Mouse (Mus musculus): ENCODE data around the gene Mmgt2. TPM values are rescaled to one million over a fixed set of nuclear protein-coding genes. Genes with fewer than 3 reads are reported as not detected.
A peak's percentile ranks its signal among the peaks of the same experiment; 100 is the strongest.

Gene Mmgt2
- polyA plus RNA-seq (2014; fragmentation: Nextera tagmentation; extraction: Ambion mirVana) = 38.8 and 43.5 TPM in 2 replicates

DNA sequence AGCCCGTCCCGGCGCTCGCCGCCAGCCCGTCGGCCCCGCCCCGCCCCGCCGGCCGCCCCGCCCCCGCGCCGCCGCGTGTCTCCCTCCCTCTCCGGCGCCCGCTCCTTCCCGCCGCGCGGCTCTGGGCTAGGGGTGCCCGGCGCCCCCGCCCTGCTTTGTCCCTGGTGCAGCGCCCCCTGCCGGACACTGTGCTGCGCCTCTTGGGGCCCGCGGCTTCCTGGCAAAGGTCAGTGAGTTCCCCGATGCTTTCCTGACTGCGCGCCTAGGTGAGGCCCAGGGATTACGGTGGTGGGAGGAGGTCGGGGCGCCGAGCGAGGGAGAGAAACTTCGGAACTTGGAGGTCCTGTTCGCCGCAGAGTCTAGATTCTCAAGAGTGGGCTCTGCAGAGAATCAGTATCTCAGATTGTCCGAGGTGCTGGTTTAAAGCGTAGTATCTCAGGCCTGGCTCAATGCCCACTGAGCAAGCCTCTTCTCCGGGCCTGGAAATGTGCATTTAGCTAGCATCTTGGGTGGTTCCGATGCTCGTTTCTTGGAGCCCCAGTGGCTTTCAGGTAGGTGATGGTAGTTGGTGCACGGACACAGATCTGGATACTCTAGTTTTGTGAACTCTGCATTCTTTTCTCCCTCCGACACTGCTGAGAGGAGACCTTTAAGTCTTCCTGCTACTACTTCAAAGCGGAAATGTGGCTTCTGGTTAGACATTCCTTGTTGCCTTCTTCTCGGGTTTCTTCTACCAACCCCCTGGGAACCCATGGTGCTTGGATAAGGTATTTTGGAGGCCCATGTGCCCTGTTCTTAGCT lies at the start of gene Mmgt2:
Gene Mmgt2, plus strand, starts transcription at position 74 of the 801 bp plus-strand sequence.
- peak within 1 kb of the TSS; percentile 98 for H3K4me2 ChIP-seq (replicated peaks; ENCODE audit: low read depth, low read length)
- peak within 1 kb of the TSS; percentile 65 for H3K27ac ChIP-seq (ENCODE audit: low read depth, low read length)
- DNase-seq (ENCODE audit: low spot score) (peak; percentile 98), ATAC-seq (ENCODE audit: low FRiP score) (peak; percentile 90)
- WGBS = 2% methylated on average over 26 of the region's 53 CpGs
- peak within 1 kb of the TSS; percentile 72 for H3K9ac ChIP-seq (ENCODE audit: low read depth, low read length)
- 0 out of 2 replicates have a peak, but pooled peaks cover 7% of the 10 kb centered on the region for H3K4me1 ChIP-seq (replicated peaks; ENCODE audit: control insufficient read depth, insufficient read depth, low read length)
- H3K4me3 ChIP-seq (ENCODE audit: low read depth, low read length) = peak within 1 kb of the TSS; percentile 78
- no peaks in the 10 kb centered on the region for H3K9me3 ChIP-seq (ENCODE audit: control insufficient read depth, low read length)
- H3K36me3 ChIP-seq (ENCODE audit: control insufficient read depth, insufficient read depth, low read length) = no peaks in the 10 kb centered on the region
- no peaks in the 10 kb centered on the region for H3K27me3 ChIP-seq (ENCODE audit: control insufficient read depth, insufficient read depth, low read length)

DNA sequence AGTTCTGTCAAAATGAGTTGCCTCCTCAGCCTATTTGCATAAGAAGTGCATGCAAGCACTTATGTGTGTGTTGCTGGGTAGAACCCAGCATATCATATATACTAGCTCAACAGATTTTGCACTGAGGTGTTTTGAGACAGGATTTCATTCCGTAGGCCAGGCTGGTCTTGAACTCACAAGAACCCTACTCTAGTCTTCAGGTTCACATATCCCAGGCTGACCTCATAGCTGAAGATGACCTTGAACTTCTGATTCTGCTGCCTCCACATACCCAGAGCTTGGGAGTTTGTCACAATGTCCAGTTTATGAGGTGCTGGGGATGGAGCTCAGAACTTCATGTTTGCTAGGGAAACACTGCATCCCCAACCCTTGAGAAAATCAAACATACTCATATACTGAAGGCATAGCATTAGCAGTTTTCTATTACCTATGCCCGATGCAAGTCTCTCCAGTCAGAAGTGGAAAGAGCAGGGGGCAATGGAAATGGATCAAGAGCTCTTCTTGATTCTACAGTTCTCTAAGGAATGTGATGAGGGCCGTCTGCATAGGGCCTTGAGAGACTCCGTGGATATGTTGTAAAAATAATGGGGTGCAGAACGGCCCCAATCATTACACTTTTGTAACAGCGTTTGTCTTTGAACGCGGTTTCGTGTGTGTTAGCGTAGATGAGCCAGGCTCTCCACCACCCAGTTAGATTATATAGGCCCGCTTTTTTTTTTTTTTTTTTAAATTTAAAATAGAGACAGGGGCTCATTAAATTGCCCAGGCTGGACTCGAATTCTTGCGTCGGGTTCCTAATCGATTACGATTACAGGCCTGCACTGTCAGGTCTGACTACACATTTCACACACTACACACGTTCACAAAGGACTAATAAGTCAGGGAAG lies 46.5 kb upstream of the Mmgt2 start:
- peak overlapping the region; percentile 71 for H3K4me3 ChIP-seq (ENCODE audit: low read depth, low read length)
- peak; percentile 59 for DNase-seq (ENCODE audit: low spot score)
- H3K27me3 ChIP-seq (ENCODE audit: control insufficient read depth, insufficient read depth, low read length) = no peaks in the 10 kb centered on the region
- peaks cover 6% of the 10 kb centered on the region for H3K4me1 ChIP-seq (replicated peaks; ENCODE audit: control insufficient read depth, insufficient read depth, low read length)
- 13% methylated on average over 17 of the region's 17 CpGs for WGBS
- peak overlapping the region; percentile 98 for H3K9ac ChIP-seq (ENCODE audit: low read depth, low read length)
- H3K4me2 ChIP-seq (replicated peaks; ENCODE audit: low read depth, low read length) = peak overlapping the region; percentile 74
- H3K9me3 ChIP-seq (ENCODE audit: control insufficient read depth, low read length) = no peaks in the 10 kb centered on the region
- H3K27ac ChIP-seq (ENCODE audit: low read depth, low read length) = peak overlapping the region; percentile 87
- ATAC-seq (ENCODE audit: low FRiP score) = 0 out of 2 replicates have a peak, but pooled peaks have one; percentile 10
- peaks cover 16% of the 10 kb centered on the region for H3K36me3 ChIP-seq (ENCODE audit: control insufficient read depth, insufficient read depth, low read length)

- Histone ChIP-seq H3K36me3 (ENCODE audit: control insufficient read depth, insufficient read depth, low read length) (peaks cover 16% of the 10 kb centered on the region), H3K27me3 (ENCODE audit: control insufficient read depth, insufficient read depth, low read length) (no peaks in the 10 kb centered on the region), H3K9ac (ENCODE audit: low read depth, low read length) (peak overlapping the region; percentile 98), H3K27ac (ENCODE audit: low read depth, low read length) (peak overlapping the region; percentile 88), H3K4me3 (ENCODE audit: low read depth, low read length) (peak overlapping the region; percentile 71), H3K9me3 (ENCODE audit: control insufficient read depth, low read length) (no peaks in the 10 kb centered on the region), H3K4me2 (replicated peaks; ENCODE audit: low read depth, low read length) (peak overlapping the region; percentile 74), H3K4me1 (replicated peaks; ENCODE audit: control insufficient read depth, insufficient read depth, low read length) (peaks cover 6% of the 10 kb centered on the region)
- under 1% methylated on average over 58 of the region's 58 CpGs for WGBS
- ATAC-seq (ENCODE audit: low FRiP score) (peak; percentile 97), DNase-seq (ENCODE audit: low spot score) (peak; percentile 99)
Observed at GRCm38 (mm10) chr11:62602619-62603311, 45.7 kb upstream of the Mmgt2 start.

GRCm38 (mm10) chr11:62603312-62604056 lies 45.0 kb upstream of the Mmgt2 start:
- WGBS = 2% methylated on average over 13 of the region's 13 CpGs
- no peaks in the 10 kb centered on the region for H3K27me3 ChIP-seq (ENCODE audit: control insufficient read depth, insufficient read depth, low read length)
- peak; percentile 41 for DNase-seq (ENCODE audit: low spot score)
- ATAC-seq (ENCODE audit: low FRiP score) = no peak
- peak overlapping the region; percentile 88 for H3K27ac ChIP-seq (ENCODE audit: low read depth, low read length)
- peaks cover 16% of the 10 kb centered on the region for H3K36me3 ChIP-seq (ENCODE audit: control insufficient read depth, insufficient read depth, low read length)
- no peaks in the 10 kb centered on the region for H3K9me3 ChIP-seq (ENCODE audit: control insufficient read depth, low read length)
- peak overlapping the region; percentile 71 for H3K4me3 ChIP-seq (ENCODE audit: low read depth, low read length)
- peak overlapping the region; percentile 98 for H3K9ac ChIP-seq (ENCODE audit: low read depth, low read length)
- H3K4me1 ChIP-seq (replicated peaks; ENCODE audit: control insufficient read depth, insufficient read depth, low read length) = peaks cover 6% of the 10 kb centered on the region
- H3K4me2 ChIP-seq (replicated peaks; ENCODE audit: low read depth, low read length) = peak overlapping the region; percentile 74

DNA sequence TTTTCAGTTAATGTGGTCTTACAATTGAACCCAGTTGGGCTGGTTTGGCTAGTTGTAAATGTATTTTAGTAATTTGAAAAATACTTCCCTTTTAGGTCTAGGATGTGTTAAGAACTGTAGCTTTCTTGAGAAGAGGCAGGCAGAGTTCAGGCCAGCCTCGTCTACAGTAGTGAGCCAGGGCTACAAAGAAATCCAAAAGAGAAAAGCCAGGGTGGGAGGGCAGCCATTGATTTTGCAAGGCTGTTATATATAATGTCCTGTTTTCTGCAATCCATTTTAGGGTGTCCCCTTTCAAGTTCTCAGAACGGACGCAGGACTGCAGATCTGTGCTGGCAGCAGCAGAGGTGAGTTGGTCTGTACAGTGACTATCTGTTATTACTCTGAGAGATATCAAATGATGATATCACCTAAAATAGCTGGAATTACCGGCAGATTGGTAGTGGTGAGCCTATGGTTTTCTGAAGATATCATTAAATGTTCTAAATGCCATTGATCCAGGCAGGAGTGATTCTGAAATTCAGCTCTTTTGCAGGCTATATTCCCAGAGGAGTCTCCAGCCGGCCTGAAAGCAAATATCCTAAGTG lies 44.2 kb upstream of the Mmgt2 start:
- peak overlapping the region; percentile 54; the same call in 1 of the 2 replicates for H3K27ac ChIP-seq (ENCODE audit: low read depth, low read length)
- peak; percentile 23 for DNase-seq (ENCODE audit: low spot score)
- H3K4me1 ChIP-seq (replicated peaks; ENCODE audit: control insufficient read depth, insufficient read depth, low read length) = peaks cover 6% of the 10 kb centered on the region
- 21% methylated on average over 5 of the region's 5 CpGs for WGBS
- ATAC-seq (ENCODE audit: low FRiP score) = no peak
- peak overlapping the region; percentile 71 for H3K4me3 ChIP-seq (ENCODE audit: low read depth, low read length)
- peaks cover 18% of the 10 kb centered on the region for H3K36me3 ChIP-seq (ENCODE audit: control insufficient read depth, insufficient read depth, low read length)
- no peaks in the 10 kb centered on the region for H3K27me3 ChIP-seq (ENCODE audit: control insufficient read depth, insufficient read depth, low read length)
- H3K9me3 ChIP-seq (ENCODE audit: control insufficient read depth, low read length) = no peaks in the 10 kb centered on the region
- peak overlapping the region; percentile 74 for H3K4me2 ChIP-seq (replicated peaks; ENCODE audit: low read depth, low read length)
- peak overlapping the region; percentile 98 for H3K9ac ChIP-seq (ENCODE audit: low read depth, low read length)

GRCm38 (mm10) chr11:62604886-62605618 lies 43.4 kb upstream of the Mmgt2 start:
- H3K36me3 ChIP-seq (ENCODE audit: control insufficient read depth, insufficient read depth, low read length) = peaks cover 18% of the 10 kb centered on the region

DNA sequence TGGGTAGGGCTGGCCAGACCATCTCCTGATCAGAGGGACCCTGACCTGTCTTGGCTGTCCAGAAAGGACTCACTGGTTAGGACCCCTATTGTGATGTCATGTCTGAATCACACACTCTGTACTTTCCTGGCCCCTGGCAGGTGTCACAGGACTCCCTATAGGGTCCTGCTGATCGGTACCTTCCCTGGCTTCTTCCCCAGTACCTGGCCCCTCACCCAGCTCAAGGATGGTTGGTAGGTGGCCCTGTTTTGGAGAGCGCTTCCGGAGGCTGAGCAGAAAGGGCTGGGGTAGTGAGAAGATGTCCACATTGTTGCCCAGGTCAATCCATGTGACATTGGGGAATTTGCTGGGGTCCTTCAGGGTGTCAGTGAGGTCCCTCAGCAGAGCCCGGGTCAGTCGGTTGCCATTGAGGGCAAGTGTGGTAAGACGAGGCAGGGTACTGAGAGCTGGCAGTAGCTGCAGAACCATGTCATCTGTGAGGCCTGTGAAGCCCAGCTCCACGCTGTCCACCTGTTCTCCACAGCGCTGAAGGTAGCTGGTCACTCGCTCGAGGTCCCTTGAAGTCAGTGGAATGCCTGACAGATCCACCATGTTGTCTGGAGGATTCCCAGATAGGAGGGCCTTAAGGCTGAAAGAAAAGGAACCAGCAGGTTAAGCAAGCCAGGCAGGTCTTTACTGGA lies 42.7 kb upstream of the Mmgt2 start:
- Histone ChIP-seq H3K4me1 (replicated peaks; ENCODE audit: control insufficient read depth, insufficient read depth, low read length) (peaks cover 6% of the 10 kb centered on the region), H3K4me2 (replicated peaks; ENCODE audit: low read depth, low read length) (no peak overlapping the region), H3K9ac (ENCODE audit: low read depth, low read length) (peak overlapping the region; percentile 20; the same call in 1 of the 2 replicates), H3K36me3 (ENCODE audit: control insufficient read depth, insufficient read depth, low read length) (peaks cover 18% of the 10 kb centered on the region), H3K9me3 (ENCODE audit: control insufficient read depth, low read length) (no peaks in the 10 kb centered on the region), H3K27ac (ENCODE audit: low read depth, low read length) (peak overlapping the region; percentile 8; the same call in 1 of the 2 replicates), H3K4me3 (ENCODE audit: low read depth, low read length) (no peak overlapping the region), H3K27me3 (ENCODE audit: control insufficient read depth, insufficient read depth, low read length) (no peaks in the 10 kb centered on the region)
- WGBS = 43% methylated on average over 10 of the region's 10 CpGs
- ATAC-seq (ENCODE audit: low FRiP score) (no peak), DNase-seq (ENCODE audit: low spot score) (peak; percentile 26)

More at GRCm38 (mm10) chr11:62604886-62605618, 43.4 kb upstream of the Mmgt2 start:
- H3K4me3 ChIP-seq (ENCODE audit: low read depth, low read length) = 0 out of 2 replicates have a peak overlapping the region, but pooled peaks have one; percentile 15
- peak; percentile 21 for DNase-seq (ENCODE audit: low spot score)
- H3K4me2 ChIP-seq (replicated peaks; ENCODE audit: low read depth, low read length) = no peak overlapping the region; the same call in 1 of the 2 replicates
- H3K27ac ChIP-seq (ENCODE audit: low read depth, low read length) = no peak overlapping the region
- H3K4me1 ChIP-seq (replicated peaks; ENCODE audit: control insufficient read depth, insufficient read depth, low read length) = peaks cover 6% of the 10 kb centered on the region
- H3K9ac ChIP-seq (ENCODE audit: low read depth, low read length) = peak overlapping the region; percentile 98; the same call in 1 of the 2 replicates
- no peaks in the 10 kb centered on the region for H3K27me3 ChIP-seq (ENCODE audit: control insufficient read depth, insufficient read depth, low read length)
- H3K9me3 ChIP-seq (ENCODE audit: control insufficient read depth, low read length) = no peaks in the 10 kb centered on the region
- no peak for ATAC-seq (ENCODE audit: low FRiP score)
- WGBS = 22% methylated on average over 3 of the region's 3 CpGs
